Mouse (Mus musculus): ENCODE results near the gene Arntl2.

DNA sequence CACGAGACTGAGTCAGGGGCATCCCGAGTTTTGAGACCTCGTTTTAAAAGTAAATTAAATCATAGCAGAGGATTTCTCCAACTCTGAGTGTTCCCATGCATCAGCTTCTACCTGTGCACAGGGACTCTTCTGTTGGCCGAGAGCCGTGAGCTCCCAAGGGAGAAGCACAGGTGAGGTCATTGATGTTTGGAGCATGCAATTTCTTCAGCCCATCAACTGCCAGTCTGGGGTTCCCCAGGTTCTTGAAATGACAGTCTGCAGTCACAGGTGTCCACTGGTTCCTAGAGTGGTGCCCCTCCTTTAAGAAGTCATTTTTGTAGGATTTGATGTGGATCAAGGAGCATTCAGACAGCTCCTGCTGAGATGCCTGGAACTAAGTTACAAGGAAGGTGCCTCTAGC is 25.0 kb upstream of the Arntl2 start:
- TF ChIP-seq HCFC1 (IDR thresholded peaks at IDR 0.05; ENCODE audit: borderline replicate concordance, insufficient read depth, low read length): no peak
- no peak for TF ChIP-seq MAFK (IDR thresholded peaks at IDR 0.05; ENCODE audit: insufficient read depth, low read depth, low read length)
- TF ChIP-seq ZNF384 (IDR thresholded peaks at IDR 0.05; ENCODE audit: low read depth, low read length): no peak
